Mouse (Mus musculus) E14TG2a.4 (cell line): Measurements from ENCODE around the gene Fam117a.

ENCODE experiments used
- H3K27me3 ChIP-seq: 2 replicates; pipeline ENCODE4 v1.6.1; 2014; ENCODE audit warnings: low read length, control low read depth; ENCODE audit not compliant: insufficient read depth
- H3K36me3 ChIP-seq: 2 replicates; pipeline ENCODE4 v1.6.1; 2014; ENCODE audit warnings: low read length, control low read depth; ENCODE audit not compliant: insufficient read depth
- H3K4me1 ChIP-seq: replicated peaks from 2 replicates; pipeline ENCODE4 v1.6.1; 2014; ENCODE audit warnings: low read depth, low read length, control low read depth
- H3K4me3 ChIP-seq: replicated peaks from 2 replicates; pipeline ENCODE4 v1.5.1; 2014; ENCODE audit warnings: mild to moderate bottlenecking, low read length
- H3K9me3 ChIP-seq: 2 replicates; pipeline ENCODE4 v1.6.1; 2014; ENCODE audit warnings: low read length, control low read depth
- CTCF ChIP-seq: conservative IDR thresholded peaks from 2 replicates; pipeline ENCODE4 v1.5.1; 2014; ENCODE audit warnings: low read length
- NANOG ChIP-seq: IDR thresholded peaks from 2 replicates; pipeline ENCODE4 v1.6.1; 2014; ENCODE audit warnings: borderline replicate concordance, low read length, mixed read lengths
- POU5F1 ChIP-seq: IDR thresholded peaks from 2 replicates; pipeline ENCODE4 v1.6.1; 2014; ENCODE audit warnings: low read length, borderline replicate concordance

Gene Fam117a

GRCm38 (mm10) chr11:95337846-95338342 lies 1.1 kb downstream of the Fam117a start:
- Histone ChIP-seq H3K27me3 (no peaks in the 10 kb centered on the region), H3K9me3 (no peaks in the 10 kb centered on the region), H3K4me1 (peaks cover 56% of the 10 kb centered on the region), H3K4me3 (peak overlapping the region; percentile 97), H3K36me3 (peaks cover 47% of the 10 kb centered on the region)
- TF ChIP-seq NANOG (no peak), POU5F1 (no peak), CTCF (no peak)

DNA sequence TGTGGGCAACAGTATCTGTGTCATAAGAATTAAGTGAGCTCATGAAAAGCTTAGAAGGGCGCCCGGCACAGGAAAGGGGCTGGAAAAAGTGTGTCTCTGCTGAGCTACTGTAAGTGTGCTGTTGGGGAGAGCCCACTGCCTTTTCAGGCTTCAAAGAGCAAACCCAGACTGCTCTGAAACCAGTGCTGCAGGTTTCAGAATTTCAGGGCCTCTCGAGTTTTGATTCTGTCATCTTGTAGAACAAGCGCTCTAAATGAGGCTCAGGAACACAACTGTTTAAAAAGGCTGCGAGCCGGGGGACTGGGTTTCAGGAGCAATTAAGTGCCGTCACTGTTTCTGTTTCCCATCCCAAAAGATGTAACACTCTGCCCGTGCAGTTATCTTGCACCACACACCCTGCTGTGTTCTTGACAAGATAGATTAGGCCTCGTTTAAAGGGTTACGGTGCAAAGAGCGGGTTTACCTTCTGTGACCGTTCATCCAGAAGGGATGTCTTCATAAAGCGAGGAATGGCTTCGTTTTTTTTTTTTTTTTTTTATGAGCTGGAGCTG lies 2.7 kb downstream of the Fam117a start:
- Histone ChIP-seq H3K27me3 (no peaks in the 10 kb centered on the region), H3K4me3 (no peak overlapping the region), H3K4me1 (peaks cover 64% of the 10 kb centered on the region), H3K36me3 (peaks cover 61% of the 10 kb centered on the region), H3K9me3 (no peaks in the 10 kb centered on the region)
- TF ChIP-seq POU5F1: no peak
- no peak for TF ChIP-seq NANOG
- TF ChIP-seq CTCF: no peak

- H3K36me3 ChIP-seq: peaks cover 67% of the 10 kb centered on the region
- TF ChIP-seq CTCF: no peak
- TF ChIP-seq POU5F1: no peak
- no peak for TF ChIP-seq NANOG
- no peaks in the 10 kb centered on the region for H3K9me3 ChIP-seq
- H3K4me3 ChIP-seq: no peak overlapping the region
- H3K4me1 ChIP-seq: peaks cover 71% of the 10 kb centered on the region
- no peaks in the 10 kb centered on the region for H3K27me3 ChIP-seq
Observed at GRCm38 (mm10) chr11:95340259-95340658, 3.4 kb downstream of the Fam117a start.

GRCm38 (mm10) chr11:95340664-95341063 lies 3.8 kb downstream of the Fam117a start:
- Histone ChIP-seq H3K9me3 (no peaks in the 10 kb centered on the region), H3K36me3 (peaks cover 71% of the 10 kb centered on the region), H3K4me1 (peaks cover 75% of the 10 kb centered on the region), H3K4me3 (no peak overlapping the region), H3K27me3 (no peaks in the 10 kb centered on the region)
- no peak for TF ChIP-seq NANOG
- no peak for TF ChIP-seq POU5F1
- no peak for TF ChIP-seq CTCF

DNA sequence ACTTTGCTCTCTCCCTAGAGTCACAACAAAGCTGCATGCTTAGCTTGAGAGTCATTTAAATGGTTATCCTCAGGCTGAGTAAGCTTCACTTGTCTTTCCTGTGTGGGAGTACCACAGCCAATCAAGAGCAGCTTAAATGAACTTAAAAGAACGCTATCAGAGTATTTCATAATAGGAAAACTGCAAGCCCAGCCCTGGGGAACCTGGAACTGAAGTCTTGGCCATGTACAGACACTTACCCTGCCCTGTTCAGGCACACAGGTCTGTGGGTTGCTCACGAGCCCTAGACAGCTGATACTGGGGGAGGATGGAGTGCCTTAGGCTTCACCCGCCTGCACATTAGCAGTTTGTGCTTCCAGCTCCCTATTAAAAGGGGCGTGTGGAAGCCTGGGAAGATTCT lies 6.4 kb downstream of the Fam117a start:
- no peak for TF ChIP-seq NANOG
- no peak for TF ChIP-seq CTCF
- Histone ChIP-seq H3K27me3 (no peaks in the 10 kb centered on the region), H3K4me1 (peaks cover 63% of the 10 kb centered on the region)

GRCm38 (mm10) chr11:95344181-95344580 lies 7.4 kb downstream of the Fam117a start:
- Histone ChIP-seq H3K4me1 (peaks cover 53% of the 10 kb centered on the region), H3K9me3 (no peaks in the 10 kb centered on the region), H3K36me3 (peaks cover 94% of the 10 kb centered on the region), H3K4me3 (no peak overlapping the region), H3K27me3 (no peaks in the 10 kb centered on the region)
- TF ChIP-seq CTCF (no peak), POU5F1 (no peak), NANOG (no peak)

More for the DNA sequence above, 6.4 kb downstream of the Fam117a start:
- Histone ChIP-seq H3K36me3 (peaks cover 94% of the 10 kb centered on the region), H3K4me3 (no peak overlapping the region), H3K9me3 (no peaks in the 10 kb centered on the region)

DNA sequence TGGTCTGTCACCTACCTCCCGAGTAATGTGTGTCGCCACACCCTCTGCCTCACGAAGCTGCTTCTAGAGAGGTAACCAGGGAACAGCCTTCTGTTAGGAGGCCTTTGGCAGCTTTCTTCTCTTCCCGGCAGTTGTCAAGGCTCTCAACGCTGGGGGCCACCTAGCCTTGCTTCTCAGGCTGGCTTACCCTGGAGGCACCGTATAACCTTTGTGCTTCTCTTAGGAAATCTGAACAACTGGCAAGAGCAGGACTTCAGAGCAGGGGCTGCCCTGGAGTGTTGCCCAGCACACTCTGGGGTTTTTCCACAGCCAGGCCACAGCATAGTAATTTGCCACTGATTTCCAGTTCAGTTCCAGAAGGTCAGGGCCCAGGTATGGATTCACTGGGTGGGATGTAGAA lies 13.5 kb downstream of the Fam117a start:
- Histone ChIP-seq H3K27me3 (no peaks in the 10 kb centered on the region), H3K36me3 (peaks cover 90% of the 10 kb centered on the region), H3K9me3 (no peaks in the 10 kb centered on the region), H3K4me1 (peaks cover 29% of the 10 kb centered on the region), H3K4me3 (no peak overlapping the region)
- TF ChIP-seq NANOG: no peak
- TF ChIP-seq CTCF: no peak
- TF ChIP-seq POU5F1: no peak

GRCm38 (mm10) chr11:95350960-95351359 lies 14.1 kb downstream of the Fam117a start:
- TF ChIP-seq CTCF: no peak
- no peak for TF ChIP-seq NANOG
- no peak for TF ChIP-seq POU5F1
- H3K4me3 ChIP-seq: no peak overlapping the region
- H3K27me3 ChIP-seq: no peaks in the 10 kb centered on the region
- peaks cover 90% of the 10 kb centered on the region for H3K36me3 ChIP-seq
- H3K9me3 ChIP-seq: no peaks in the 10 kb centered on the region
- H3K4me1 ChIP-seq: peaks cover 29% of the 10 kb centered on the region

- Histone ChIP-seq H3K36me3 (peaks cover 90% of the 10 kb centered on the region), H3K4me3 (no peak overlapping the region), H3K9me3 (no peaks in the 10 kb centered on the region), H3K27me3 (no peaks in the 10 kb centered on the region), H3K4me1 (peaks cover 46% of the 10 kb centered on the region)
- no peak for TF ChIP-seq NANOG
- TF ChIP-seq POU5F1: no peak
- TF ChIP-seq CTCF: no peak
Observed at GRCm38 (mm10) chr11:95352686-95353085, 15.9 kb downstream of the Fam117a start.
